Mouse (Mus musculus): Measurements from ENCODE around the gene Gnai3. TPM values are rescaled to one million over a fixed set of nuclear protein-coding genes. Genes with fewer than 3 reads are reported as not detected.
A peak's percentile ranks its signal among the peaks of the same experiment; 100 is the strongest.

Gene Gnai3
- 10 to 100 TPM; 54.7 to 59.4 TPM for total RNA-seq (2021)
- long read RNA-seq, transcript Gnai3-201 (9 exons, 3,262 nt) = major isoform, 38 of 56 reads
- long read RNA-seq, partial matches to known transcripts = 11 of 56 reads
- long read RNA-seq, other reads (novel, unspliced or antisense) = 7 of 56 reads

DNA sequence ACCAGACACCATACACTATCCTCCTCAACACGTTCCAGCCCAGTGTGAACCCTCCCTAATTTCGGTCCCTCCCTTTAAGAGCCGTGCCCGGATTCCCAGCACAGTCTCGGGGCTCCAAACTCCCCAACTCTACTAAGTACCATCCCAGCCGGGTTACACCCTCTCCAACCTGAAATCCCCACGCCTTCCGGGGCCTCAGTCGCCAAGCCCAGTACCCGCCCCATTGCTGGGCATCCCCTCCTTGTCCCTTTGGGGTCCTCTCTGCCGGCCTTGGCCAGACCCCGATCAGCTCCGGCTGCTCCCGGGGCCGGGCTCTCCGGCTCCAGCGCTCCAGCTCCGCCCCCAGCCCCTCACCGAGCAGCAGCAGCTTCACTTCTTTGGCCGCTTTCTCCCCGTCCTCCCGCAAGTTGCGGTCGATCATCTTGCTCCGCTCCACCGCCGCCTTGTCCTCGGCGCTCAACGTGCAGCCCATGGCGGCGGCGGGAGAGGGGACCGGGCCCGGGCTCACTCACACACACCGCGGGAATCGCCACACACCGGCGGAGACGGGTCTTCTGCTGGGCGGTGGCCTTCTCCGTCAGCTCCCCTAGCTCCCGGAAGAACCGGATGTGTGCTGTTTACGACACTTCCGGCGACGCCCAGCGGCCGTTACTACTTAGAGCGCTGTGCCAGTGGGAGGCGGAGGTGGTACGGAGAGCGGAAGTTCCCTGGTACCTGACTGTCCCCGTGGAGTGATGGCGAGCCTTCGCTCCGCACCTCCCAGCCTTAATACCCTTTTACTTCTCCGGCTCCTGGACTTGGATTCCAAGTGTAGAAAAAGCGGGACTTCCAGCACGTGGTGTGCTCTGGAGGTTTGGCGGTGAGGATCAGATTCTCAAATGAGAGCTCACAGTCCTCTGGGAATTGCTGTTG lies at the start of gene Gnai3:
TSS of gene Gnai3 (minus strand) at position 613 of the 912 bp plus-strand sequence.
- DNase-seq (ENCODE audit: low spot score in 2 of 2) = peak; percentile 85 to 87

DNA sequence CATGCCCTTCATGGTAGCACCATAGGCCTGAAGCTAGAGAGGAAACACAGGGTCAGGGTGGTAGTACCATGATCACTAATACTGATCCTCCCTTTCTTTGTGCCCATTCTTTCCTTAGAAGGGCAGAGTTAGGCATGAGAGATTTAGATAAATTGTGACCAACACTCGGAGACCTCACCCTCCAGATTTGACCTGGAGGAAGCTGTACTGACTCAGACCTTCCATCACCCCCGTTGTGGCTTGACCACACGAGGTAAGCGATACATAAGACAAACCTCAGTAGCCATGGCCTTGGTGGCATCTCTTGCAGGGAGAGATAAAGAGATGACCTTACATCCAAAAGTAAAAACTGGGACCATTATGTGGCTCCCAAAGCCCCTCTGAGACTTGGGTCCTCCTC lies 49.3 kb upstream of the Gnai3 start:
- DNase-seq (ENCODE audit: low spot score in 2 of 2) = no peak

DNA sequence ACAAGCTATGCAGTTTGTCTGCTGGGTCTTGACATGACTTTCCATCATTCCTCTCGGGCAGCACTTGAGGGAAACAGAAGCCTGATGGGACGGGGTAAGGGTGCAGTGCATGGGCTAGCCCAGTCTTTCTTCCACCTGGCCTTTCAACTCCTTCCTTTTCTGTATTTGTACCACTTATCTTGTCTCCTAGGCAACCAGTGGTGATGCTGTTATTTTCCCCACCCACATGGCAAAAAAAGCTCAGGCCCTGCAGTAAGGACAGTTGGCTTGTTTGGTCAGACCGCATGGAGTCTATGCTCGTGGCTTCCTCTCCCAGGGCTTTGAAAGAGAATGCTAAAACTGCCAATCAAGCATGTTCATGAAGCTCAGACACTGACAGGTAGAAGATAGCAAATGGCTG lies 47.7 kb upstream of the Gnai3 start:
- DNase-seq (ENCODE audit: low spot score in 2 of 2) = no peak

DNA sequence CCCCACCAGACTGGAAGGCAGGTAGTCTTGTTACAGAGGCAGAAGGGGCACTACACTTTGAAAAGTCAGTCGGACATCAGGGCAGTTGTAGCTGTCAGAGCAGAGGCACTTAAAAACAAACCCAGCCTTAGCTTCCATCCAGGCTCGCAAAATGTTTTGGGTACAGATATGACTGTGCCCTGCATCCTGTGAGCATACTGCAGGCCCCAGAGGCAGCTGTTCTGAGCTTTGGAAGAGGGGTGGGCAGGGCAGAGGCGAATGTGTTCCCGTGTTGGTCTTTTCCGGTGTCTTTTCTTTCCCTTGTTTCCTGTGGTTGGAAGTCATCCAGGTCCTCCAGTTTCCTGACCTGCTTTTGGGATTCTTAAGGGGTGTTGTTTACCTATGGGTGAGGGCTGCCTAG lies 44.0 kb upstream of the Gnai3 start:
- no peak for DNase-seq (ENCODE audit: low spot score in 2 of 2)

DNA sequence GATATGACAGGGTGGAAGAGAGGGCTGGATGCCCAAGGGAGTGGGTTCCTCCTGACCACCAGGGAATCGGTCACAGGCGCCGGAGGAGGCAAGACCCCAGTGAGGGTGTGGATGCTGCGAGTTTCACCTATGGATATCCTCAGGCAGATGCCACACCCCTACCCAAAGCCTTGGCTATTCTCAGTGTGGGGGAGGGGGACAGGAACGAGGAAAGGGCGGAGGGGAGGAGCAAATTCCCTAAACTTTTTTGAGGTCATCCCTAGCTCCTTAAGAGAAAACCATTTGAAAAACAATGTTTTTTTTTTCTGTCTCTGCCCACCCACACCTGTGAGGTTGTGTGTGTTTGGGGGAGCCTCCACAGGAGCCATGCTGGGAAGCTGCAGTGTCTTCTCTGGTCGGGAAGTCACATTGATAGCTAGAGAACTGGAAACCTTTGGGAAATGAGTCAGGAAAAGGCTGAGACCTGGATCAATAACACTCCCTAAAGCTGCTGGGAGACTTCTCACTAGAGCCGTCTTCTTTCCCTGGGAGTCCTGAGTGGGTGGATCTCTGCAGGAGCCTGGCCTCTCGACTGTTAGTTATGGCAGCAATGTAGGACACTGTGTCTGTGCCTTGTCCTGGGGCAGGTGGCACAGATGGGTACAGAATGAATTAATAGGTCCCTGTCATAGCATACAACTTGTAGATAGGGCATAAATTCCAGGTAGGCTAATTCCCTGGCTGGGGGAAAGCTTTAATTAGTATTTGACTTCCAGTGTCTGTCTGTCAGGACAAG lies 43.0 kb upstream of the Gnai3 start:
- DNase-seq (ENCODE audit: low spot score in 2 of 2) = no peak

DNA sequence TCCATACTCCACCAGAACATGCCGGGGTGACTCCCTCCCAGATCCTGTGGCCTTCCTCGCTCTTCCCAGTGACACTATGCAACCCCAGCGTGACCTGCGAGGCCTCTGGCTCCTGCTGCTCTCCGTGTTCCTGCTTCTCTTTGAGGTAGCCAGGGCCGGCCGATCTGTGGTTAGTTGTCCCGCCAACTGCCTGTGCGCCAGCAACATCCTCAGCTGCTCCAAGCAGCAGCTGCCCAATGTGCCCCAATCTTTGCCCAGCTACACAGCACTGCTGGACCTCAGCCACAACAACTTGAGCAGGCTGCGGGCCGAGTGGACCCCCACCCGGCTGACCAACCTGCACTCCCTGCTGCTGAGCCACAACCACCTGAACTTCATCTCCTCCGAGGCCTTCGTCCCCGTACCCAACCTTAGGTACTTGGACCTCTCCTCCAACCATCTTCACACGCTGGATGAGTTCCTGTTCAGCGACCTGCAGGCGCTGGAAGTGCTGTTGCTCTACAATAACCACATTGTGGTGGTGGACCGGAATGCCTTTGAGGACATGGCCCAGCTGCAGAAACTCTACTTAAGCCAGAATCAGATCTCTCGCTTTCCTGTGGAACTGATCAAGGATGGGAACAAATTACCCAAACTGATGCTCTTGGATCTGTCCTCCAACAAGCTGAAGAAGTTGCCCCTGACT lies 41.3 kb upstream of the Gnai3 start:
- peak; percentile 19 to 32 for DNase-seq (ENCODE audit: low spot score in 2 of 2)

DNA sequence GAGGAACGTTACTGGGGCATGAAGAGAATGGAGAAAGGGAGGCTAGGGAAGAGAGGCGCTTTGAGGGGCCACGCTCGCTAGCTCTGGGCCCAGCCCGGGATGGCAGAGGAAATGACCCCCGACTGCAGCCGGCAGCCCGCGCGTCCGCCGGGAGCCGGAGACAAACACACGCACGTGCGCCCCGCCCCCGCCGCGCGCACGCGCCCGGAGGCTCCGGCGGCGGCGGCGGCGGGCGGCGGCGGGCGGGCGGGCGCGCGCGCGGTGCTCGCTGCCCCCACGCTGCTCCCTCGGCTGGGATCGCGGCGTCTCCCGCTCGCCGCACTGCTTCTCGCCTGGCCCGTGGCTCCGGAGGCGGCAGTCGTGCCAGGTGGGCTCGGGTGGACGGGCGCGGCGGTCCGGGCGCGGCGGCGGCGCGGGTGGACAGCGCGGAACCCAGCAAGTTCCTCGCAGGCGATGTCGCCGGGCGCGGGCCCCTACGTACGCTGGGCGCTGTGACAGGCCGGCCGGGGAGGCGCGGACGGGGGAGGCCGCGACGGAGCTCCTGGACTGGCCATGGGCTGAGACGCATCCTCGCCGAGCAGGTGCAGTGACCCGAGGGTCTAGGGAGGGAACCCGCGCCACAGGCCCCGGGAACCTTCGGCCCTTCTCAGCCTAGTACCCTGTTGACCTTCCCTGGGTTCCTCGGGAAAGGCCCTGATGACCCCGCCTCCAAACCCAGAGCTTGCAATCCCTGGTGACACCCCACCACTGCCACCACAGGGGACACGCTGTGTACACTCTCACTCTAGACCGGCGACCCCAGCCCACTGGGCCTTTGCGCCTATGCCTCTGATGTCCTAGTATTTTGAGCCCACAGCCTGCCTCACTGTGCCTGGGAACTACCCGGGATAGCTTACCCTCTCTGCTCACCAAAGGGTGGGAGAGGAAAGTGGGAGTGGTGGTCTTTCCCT lies 40.4 kb upstream of the Gnai3 start, which contains the start of gene Amigo1:
TSS of gene Amigo1 (plus strand) at position 238 of the 950 bp plus-strand sequence.
- DNase-seq (ENCODE audit: low spot score in 2 of 2) = peak; percentile 37 to 61

DNA sequence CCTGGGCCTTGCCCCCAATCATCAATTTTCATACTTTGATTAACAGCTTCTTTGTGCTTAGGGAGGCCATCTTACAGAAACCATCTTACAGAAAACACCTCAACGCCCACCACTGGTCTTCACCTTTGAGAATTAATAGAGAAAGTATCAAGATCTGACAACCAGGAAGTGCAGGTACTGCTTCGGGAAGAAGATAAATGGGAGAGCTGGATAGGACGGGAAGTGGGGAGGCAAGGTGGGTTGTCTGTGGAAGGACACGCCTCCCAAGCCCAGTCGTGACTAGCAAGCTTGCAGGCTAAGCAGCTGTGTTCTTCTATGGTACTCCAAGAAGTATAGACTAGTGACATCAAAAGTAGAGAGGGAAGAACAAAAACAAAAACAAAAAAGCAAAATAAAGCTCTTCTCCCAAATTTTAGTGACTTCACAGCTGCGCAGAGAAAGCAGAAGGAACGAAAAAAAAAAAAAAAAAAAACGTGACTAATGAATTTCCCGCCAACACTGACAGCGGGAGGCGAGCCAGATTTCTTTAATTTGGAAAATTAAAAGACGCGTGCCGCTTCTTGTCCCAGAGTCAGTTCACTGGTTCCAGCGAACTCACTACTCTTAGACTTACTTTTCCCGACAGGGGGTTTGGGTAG lies 39.6 kb upstream of the Gnai3 start:
- no peak for DNase-seq (ENCODE audit: low spot score in 2 of 2)

DNA sequence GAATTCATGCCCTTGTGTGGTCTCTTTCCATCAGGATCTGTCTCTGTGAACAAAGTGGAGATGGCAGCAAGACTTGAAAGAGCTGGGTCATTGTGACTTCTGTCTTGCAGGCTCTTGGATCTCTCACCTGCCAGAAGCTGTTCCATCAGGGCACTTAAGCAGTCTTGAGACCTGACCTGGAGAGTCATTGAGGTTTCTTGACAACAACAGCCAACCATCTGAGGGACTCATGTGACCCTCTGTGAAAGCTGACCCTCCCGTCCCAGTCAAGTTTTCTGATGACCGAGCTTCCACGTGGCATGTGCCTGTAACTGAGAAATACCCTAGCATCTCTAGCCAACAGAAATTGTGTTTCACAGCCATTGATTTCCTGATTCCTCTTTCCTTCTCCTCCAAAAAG lies 38.8 kb upstream of the Gnai3 start:
- no peak for DNase-seq (ENCODE audit: low spot score in 2 of 2)

DNA sequence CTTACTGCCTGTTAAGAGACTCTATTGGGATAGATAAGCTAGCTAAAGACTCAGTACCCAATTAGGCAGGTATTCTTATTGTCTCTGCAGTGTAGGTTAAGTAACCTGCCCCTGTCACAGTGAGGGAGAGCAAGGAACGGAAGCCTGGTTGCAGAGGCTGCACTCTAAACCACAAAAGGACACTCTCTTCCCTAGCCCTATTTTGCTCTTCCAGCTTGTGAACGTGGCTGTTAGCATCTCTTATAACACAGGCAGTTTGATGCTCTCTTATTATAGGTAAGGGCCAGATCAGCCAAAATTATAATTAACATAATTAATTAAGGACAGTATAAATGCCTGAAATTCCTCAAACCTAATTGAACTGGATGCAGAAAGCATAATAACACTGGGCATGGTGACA lies 34.6 kb upstream of the Gnai3 start:
- DNase-seq (ENCODE audit: low spot score in 2 of 2) = no peak

DNA sequence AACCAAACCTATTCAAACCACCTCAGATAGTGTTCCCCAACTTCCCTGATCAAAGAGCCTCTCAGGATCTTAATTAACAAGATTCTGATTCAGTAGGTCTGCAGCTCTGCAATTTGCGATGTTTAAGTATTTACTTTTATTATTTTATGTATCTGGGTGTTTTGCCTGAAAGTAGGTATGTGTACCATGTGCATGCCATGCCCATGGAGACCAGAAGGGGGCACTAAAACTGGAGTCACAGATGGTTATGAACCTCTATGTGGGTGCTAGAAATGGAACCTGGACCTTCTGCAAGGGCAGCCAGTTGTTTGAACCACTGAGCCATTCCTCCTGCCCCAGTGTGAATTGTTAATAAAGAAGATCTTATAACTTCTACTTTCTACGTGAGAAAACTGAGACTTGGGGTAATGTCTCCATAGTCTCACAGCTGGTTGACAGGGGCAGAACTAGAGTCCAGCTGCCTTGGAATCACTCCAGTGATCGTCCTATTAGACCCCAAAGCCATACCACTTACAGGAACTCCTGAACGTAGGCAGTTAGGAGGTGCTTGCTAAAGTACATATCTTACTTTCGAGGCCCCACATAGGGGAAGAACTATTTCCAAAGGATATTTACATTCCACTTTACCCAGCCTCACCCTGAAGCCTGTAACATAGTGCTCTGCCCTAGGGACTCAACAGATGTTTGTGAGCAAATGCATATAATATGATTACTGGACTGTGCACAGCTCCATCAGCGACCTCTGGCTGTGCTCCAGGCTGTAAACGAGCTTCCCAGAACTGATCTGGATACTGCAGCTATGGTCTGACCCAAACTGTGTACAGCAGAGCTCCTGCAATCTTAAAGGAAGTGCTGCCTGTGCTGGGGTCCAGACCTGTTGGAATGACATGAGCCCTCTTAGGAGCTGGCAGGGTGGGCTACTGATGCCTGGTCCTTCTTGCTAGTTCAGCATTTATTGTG lies 33.1 kb upstream of the Gnai3 start:
- no peak for DNase-seq (ENCODE audit: low spot score in 2 of 2)

DNA sequence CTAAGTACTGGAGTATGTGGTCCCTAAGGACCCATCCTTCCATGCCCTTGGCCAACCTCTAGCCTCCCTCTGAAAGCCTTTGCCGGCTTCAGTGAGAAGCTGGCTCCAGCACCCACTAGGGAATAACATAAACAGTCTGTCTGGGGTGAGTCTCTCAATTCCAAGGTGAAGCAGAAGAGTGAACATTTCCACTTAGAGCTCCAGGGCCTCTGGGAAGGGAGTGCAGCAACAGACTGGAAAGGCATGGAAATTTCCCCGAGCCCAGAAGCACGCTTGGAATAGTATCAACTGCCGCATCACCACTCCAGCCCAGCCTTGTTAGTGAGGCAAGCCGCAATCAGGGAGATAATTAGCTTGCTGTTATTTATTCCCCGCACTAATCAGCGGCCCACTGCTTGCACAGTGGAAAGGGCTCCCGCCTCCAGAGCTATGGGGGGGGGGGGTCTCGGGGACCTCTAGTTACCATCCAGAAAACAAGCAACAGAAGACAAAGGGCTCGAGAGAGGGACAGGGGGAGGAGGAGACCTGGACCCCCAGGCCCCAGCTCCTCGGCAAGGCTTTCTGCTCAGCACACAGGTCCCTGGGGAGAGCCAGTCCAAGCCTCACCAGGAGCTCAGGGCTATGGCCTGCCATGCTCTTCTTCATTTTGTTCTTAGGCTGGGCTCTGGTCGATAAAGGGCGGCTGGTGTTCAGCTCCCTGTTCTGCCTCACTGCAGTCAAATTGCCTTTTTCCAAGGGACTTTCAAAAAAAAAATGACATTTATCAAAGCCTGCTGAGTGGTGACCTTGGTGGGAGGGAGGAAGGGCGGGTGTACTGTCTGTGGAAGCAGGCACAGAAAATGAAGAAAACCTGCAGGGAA lies 29.0 kb upstream of the Gnai3 start:
- peak; percentile 78 for DNase-seq (ENCODE audit: low spot score in 2 of 2)

DNA sequence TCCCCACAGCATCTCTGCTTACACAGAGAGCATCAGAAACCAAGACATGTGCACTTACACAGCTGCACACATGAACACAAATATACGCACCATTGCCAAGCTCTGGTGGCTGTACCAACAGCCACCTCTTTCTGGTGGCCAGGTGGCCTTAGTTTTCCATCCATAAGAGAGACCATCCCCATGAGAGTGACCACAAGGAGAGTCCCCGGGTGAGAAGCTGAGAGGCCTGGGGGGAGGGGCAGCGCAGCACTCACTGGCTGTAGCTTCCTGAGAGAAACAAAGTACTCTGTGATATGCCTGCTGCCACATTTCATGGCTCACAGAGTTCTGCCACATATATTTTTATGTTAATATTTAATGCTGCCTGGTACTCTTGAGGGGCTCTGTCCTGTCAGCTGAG lies 23.3 kb upstream of the Gnai3 start:
- DNase-seq (ENCODE audit: low spot score in 2 of 2) = no peak

DNA sequence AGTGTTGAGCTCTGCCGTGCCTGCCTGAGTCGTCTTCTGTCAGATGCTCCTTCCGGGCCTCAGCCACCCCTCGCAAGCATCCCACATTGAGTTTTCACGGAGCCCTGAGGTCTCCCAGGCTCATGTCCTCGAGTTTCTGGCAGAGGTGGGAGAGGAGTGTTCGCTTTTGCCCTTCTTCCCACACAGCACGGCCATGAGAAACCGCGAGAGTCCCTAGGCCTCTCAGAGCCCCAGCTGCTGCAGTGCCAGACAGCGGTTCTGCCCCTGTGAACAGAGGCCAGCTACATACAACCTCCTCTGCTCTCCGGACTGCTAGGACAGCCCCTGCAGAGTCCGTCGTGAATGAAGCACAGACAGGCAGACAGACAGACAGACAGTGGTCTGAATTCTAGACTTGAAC lies 21.6 kb upstream of the Gnai3 start:
- no peak for DNase-seq (ENCODE audit: low spot score in 2 of 2)

DNA sequence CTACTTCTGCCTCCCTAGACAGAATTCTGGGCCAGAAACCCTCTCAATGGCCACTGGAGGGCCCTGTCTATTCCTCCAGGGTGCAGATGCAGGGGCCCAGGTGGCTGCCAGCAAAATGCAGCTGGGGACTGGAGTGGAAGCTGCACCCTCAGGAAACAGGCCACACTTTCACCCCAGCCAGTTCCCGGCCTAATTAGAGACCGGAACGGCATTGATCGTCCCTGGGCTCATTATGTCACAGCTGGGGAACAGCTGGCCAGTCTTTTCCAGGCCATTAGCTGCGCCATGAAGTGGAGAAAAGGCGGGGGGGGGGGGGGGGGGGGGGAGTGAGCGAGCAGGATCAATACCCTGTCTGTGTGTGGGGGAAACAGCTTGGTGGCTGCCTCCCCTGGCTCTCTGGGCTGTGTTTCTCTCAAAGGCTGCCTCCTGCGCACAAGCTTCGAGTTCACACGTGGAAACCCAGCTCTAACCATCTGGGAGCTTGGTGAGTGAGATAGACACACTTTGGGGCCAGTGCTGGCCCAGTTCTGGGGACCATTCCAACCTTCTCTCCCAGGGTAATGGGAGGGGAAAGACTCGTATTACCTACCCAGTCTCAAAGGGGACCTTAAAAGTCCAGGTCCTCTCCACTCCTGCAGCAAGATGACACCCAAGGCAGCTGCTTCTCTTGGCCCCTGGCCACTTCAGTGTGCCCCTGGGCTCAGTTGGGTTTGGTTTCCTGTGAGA lies 20.7 kb upstream of the Gnai3 start:
- peak; percentile 68 to 76 for DNase-seq (ENCODE audit: low spot score in 2 of 2)

DNA sequence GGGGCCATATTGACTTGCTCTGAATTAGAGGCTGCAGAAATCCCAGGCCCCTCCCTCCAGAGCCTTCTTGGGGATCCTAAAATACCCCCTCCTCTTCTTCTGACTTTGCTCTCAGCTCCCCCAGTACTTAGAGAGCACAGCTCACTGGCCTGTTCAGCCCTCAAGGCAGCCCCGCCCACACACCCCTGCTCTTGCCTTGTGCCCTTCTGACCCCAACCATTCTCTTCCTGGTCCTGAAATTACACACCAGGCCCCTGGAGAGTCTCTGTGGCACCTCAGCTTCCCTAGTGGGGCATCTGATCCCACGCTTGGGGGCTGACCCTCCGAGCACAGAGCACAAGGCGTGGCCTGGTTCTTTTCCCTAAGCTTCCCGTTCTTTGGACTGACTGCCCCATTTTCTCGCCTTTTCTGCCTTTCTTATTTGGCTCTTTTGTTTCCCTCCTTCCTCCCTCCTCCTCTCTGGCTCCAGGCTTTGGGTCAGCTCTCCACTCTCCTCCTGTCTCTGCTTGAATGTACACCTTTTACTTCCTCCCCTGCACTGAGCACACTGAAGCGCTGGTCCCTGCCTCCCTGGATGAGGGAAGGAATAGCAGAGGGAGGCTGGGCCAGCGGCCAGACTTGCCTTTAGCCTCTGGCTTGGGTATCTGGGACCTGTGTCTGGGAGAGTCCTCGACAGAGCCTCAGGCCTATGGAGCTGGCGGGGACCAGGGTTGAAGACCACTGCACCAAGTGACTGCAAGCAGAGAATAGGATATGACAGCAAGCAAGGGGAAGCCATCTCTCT lies 19.8 kb upstream of the Gnai3 start:
- no peak for DNase-seq (ENCODE audit: low spot score in 2 of 2)
